Mouse (Mus musculus) midbrain, embryonic 13.5 days (tissue): ENCODE data around the gene Prpf31. TPM values are rescaled to one million over a fixed set of nuclear protein-coding genes. Genes with fewer than 3 reads are reported as not detected.

Source experiments
- ATAC-seq: fragments of 200-750 bp; cut with Nextera tagmentation; 2 replicates; pipeline ENCODE4 v1.8.0; 2017; ENCODE audit warnings: mild to moderate bottlenecking, moderate TSS enrichment, moderate library complexity
- H3K27ac ChIP-seq: fragments of 300-500 bp; sonication (generic); 2 replicates; pipeline ENCODE4 v1.5.1; 2015; ENCODE audit warnings: inconsistent platforms, mild to moderate bottlenecking, moderate library complexity
- H3K27me3 ChIP-seq: fragments of 300-500 bp; sonication (generic); 2 replicates; pipeline ENCODE4 v1.6.1; 2015; ENCODE audit warnings: mild to moderate bottlenecking, inconsistent platforms
- H3K36me3 ChIP-seq: fragments of 300-500 bp; sonication (generic); 2 replicates; pipeline ENCODE4 v1.6.1; 2015; ENCODE audit warnings: mild to moderate bottlenecking, inconsistent platforms
- H3K4me1 ChIP-seq: fragments of 300-500 bp; sonication (generic); replicated peaks from 2 replicates; pipeline ENCODE4 v1.6.1; 2015; ENCODE audit warnings: inconsistent platforms
- H3K4me2 ChIP-seq: fragments of 300-500 bp; sonication (generic); replicated peaks from 2 replicates; pipeline ENCODE4 v1.6.1; 2015; ENCODE audit warnings: moderate library complexity, mild to moderate bottlenecking, inconsistent platforms
- H3K4me3 ChIP-seq: fragments of 300-500 bp; sonication (generic); replicated peaks from 2 replicates; pipeline ENCODE4 v1.5.1; 2015; ENCODE audit warnings: mild to moderate bottlenecking, inconsistent platforms
- H3K9ac ChIP-seq: fragments of 300-500 bp; sonication (generic); replicated peaks from 2 replicates; pipeline ENCODE4 v1.6.1; 2015; ENCODE audit warnings: mild to moderate bottlenecking, inconsistent platforms
- H3K9me3 ChIP-seq: fragments of 300-500 bp; sonication (generic); 2 replicates; pipeline ENCODE4 v1.6.1; 2016; ENCODE audit warnings: mild to moderate bottlenecking, inconsistent platforms
- WGBS: fragments of 180-500 bp; shearing (Covaris S2); methylation state at CpG from one replicate; pipeline ENCODE4 v1.1.7; 2015; 5-methylcytosine and 5-hydroxymethylcytosine counted together
- polyA plus RNA-seq: library from polyadenylated mRNA; unstranded; fragments of >200 nt; fragmentation: Nextera tagmentation; extraction: Ambion mirVana; gene quantifications from 2 replicates; pipeline ENCODE4 v1.2.1, GENCODE M21; 2015

Gene Prpf31
- polyA plus RNA-seq, 1 experiment from 2014 or later = 114 TPM

DNA sequence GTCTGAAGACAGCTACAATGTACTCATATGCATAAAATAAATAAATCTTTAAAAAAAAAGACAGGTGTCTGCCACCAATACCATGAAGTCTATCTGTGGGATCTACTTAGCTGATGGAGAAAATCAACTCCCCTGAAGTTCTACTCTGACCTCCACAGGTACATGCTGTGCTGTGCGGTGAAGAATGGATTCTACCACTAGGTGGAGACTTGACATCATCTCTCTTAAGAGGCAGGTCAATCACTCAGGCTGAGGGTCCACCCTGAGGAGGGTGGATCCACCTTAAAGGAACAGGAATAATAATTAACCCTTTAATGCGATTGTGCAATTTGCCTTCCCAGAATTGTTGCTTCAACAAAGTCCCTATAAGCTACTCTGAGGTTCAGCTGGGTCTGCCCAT is 23.0 kb upstream of the Prpf31 start:
- ATAC-seq = no peak
- H3K9ac ChIP-seq = no peak overlapping the region
- no peak overlapping the region for H3K27ac ChIP-seq
- H3K4me2 ChIP-seq = no peak overlapping the region
- no peaks in the 10 kb centered on the region for H3K36me3 ChIP-seq
- no peaks in the 10 kb centered on the region for H3K27me3 ChIP-seq
- 24% methylated on average over 2 of the region's 2 CpGs for WGBS
- no peak overlapping the region for H3K4me3 ChIP-seq
- H3K9me3 ChIP-seq = no peaks in the 10 kb centered on the region
- H3K4me1 ChIP-seq = no peaks in the 10 kb centered on the region

DNA sequence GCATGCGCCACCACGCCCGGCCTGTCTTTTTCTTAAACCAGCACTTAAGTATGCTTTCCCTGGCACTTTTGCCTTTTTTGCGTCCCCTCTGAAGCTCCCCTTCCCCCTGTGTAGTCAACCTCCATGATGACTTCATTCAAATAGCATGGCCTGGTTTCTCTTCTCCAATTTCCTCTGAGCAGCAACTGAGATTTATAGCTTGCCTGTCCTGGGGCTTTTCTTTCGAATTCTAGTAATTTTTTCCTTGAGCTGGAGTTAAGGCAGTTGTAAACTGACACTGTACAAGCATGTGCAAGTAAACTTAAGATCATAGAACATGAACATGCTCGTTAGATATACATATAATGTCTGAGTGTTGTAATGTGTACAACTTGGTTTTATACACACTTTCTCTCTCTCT is 22.4 kb upstream of the Prpf31 start:
- ATAC-seq = no peak
- no peaks in the 10 kb centered on the region for H3K36me3 ChIP-seq
- no peak overlapping the region for H3K4me3 ChIP-seq
- H3K9ac ChIP-seq = no peak overlapping the region
- 85% methylated on average over 6 of the region's 6 CpGs for WGBS
- H3K4me1 ChIP-seq = no peaks in the 10 kb centered on the region
- no peak overlapping the region for H3K27ac ChIP-seq
- H3K9me3 ChIP-seq = no peaks in the 10 kb centered on the region
- H3K27me3 ChIP-seq = no peaks in the 10 kb centered on the region
- no peak overlapping the region for H3K4me2 ChIP-seq

DNA sequence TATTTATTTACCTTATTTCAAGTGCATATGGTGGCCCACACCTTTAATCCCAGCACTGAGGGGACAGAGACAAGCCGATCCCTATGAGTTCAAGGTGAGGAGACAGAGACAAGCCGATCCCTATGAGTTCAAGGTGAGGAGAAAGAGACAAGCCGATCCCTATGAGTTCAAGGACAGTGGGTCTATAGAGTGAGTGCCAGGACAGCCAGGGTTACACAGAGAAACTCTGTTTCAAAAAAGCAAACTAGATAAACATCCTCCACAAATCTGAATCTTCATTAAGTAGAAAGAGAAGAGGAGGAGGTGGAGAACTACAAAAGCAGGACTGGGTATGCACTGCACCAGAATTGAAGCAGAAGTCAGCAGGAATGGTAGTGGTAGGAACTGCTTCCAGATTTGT is 21.1 kb upstream of the Prpf31 start:
- no peak overlapping the region for H3K27ac ChIP-seq
- no peak for ATAC-seq
- H3K36me3 ChIP-seq = no peaks in the 10 kb centered on the region
- no peaks in the 10 kb centered on the region for H3K4me1 ChIP-seq
- no peaks in the 10 kb centered on the region for H3K27me3 ChIP-seq
- no peak overlapping the region for H3K4me3 ChIP-seq
- no peaks in the 10 kb centered on the region for H3K9me3 ChIP-seq
- H3K9ac ChIP-seq = no peak overlapping the region
- no peak overlapping the region for H3K4me2 ChIP-seq
- WGBS = 88% methylated on average over 3 of the region's 3 CpGs

DNA sequence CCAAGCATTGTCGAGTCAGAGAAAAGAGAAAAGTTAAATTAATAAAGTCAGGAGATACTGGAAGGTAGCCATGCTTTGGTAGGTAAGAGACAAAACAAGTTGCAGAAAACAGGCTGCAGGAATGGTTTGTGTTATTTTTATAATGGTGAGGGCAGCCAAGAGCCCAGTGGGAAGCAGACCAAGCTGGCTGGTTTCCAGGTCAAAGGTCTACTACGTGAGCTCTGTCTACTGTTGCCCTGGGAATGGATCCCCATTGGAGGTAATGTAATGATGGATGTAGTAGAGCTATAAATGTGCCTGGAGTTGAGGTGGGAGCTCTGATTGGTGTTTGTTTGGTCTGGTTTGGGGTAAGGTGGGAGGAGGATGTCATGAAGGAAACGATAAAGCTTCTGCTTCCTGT is 20.7 kb upstream of the Prpf31 start:
- H3K27ac ChIP-seq = no peak overlapping the region
- H3K27me3 ChIP-seq = no peaks in the 10 kb centered on the region
- H3K9ac ChIP-seq = no peak overlapping the region
- no peak overlapping the region for H3K4me3 ChIP-seq
- ATAC-seq = no peak
- H3K4me1 ChIP-seq = no peaks in the 10 kb centered on the region
- H3K36me3 ChIP-seq = no peaks in the 10 kb centered on the region
- H3K4me2 ChIP-seq = no peak overlapping the region
- H3K9me3 ChIP-seq = no peaks in the 10 kb centered on the region
- WGBS = 79% methylated on average over 3 of the region's 3 CpGs

DNA sequence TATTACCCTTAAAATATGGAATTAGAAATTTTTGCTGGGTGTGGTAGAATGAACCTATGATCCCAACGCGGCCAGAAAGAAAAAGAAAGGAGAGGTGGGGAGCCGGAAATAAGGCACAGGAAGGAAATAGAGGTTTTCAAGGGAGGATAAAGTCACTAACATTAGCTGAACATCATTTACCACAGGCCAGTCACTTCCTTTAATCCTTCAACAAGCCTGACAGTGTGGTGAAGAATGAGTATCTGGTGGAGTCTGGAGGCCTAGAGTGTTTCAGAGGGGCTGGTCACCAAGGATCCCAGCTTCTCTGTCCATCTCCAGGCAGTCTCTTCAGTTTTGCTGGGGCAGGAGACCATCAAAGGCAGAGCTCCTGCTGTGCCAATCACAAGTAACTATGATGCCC is 19.3 kb upstream of the Prpf31 start:
- Histone ChIP-seq H3K36me3 (no peaks in the 10 kb centered on the region), H3K27ac (no peak overlapping the region), H3K9me3 (no peaks in the 10 kb centered on the region), H3K4me1 (no peaks in the 10 kb centered on the region), H3K4me2 (no peak overlapping the region), H3K9ac (no peak overlapping the region), H3K4me3 (no peak overlapping the region), H3K27me3 (no peaks in the 10 kb centered on the region)
- WGBS = 91% methylated on average over 3 of the region's 3 CpGs
- ATAC-seq = no peak

DNA sequence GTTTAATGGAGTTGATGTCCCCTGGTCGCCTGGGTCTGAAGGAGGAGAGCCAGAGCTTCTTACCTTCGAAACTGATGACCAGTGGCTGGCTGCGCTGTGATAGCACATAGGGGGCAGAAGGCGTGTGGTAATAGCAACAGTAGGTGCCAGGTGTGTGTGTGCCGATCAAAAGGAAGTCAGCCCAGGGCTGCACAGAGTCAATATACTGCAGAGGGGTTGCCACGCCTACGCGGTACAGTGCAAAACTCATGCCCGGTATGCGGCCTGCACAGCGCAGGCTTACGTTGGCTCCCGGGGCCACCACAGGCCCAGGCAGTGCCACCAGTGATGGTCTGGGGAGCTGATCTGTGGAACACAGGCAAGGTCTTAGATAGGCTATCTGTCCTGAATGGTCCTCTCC is 18.8 kb upstream of the Prpf31 start:
- 89% methylated on average over 13 of the region's 13 CpGs for WGBS
- no peaks in the 10 kb centered on the region for H3K36me3 ChIP-seq
- H3K4me1 ChIP-seq = no peaks in the 10 kb centered on the region
- no peaks in the 10 kb centered on the region for H3K9me3 ChIP-seq
- no peaks in the 10 kb centered on the region for H3K27me3 ChIP-seq
- no peak overlapping the region for H3K27ac ChIP-seq
- no peak overlapping the region for H3K4me3 ChIP-seq
- no peak overlapping the region for H3K4me2 ChIP-seq
- no peak for ATAC-seq
- H3K9ac ChIP-seq = no peak overlapping the region

DNA sequence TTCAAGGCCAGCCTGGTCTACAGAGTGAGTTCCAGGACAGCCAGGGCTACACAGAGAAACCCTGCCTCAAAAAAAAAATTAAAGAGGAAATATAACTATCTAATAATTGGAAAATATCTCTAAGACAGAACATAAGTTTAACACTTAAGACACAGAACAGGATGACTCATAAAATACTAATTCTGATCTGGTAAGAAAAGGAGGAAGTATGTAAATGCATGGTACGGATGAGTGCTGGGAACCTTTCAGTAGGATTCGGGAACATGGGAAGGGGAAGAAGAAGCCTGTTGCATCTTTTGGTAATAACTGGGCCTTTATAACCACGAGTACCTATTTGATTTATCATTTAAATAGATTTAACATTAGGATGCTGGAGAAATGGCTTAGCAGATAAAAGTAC is 15.8 kb upstream of the Prpf31 start:
- Histone ChIP-seq H3K4me1 (peaks cover 12% of the 10 kb centered on the region), H3K27ac (no peak overlapping the region), H3K36me3 (no peaks in the 10 kb centered on the region), H3K9me3 (no peaks in the 10 kb centered on the region), H3K9ac (no peak overlapping the region), H3K27me3 (no peaks in the 10 kb centered on the region), H3K4me3 (no peak overlapping the region), H3K4me2 (no peak overlapping the region)
- no peak for ATAC-seq
- WGBS = 88% methylated on average over 3 of the region's 3 CpGs

DNA sequence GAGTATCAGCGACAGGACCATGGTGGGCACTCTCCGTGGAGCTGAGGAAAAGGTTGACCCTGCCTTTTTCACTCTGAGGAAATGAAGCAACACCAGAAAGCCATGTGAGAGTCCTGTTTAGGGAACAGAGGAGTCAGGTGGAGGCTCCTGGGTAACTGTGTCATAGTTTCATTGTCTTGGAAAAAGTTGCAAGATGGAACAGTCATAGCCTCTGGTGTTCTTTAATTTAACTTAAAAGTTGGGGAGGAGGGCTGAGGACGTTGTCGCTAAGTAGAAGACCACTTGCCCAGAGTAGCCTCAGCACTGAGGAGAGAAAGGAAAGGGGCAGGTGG is 13.8 kb upstream of the Prpf31 start, which contains the start of gene Oscar:
Gene Oscar, minus strand, starts transcription at position 101 of the 332 bp plus-strand sequence.
- Histone ChIP-seq H3K36me3 (peaks cover 19% of the 10 kb centered on the region), H3K27me3 (no peaks in the 10 kb centered on the region), H3K4me3 (peak within 1 kb of the TSS; percentile 82), H3K4me1 (peaks cover 12% of the 10 kb centered on the region), H3K9me3 (no peaks in the 10 kb centered on the region), H3K27ac (no peak within 1 kb of the TSS), H3K4me2 (peak within 1 kb of the TSS; percentile 88; the same call in 1 of the 2 replicates), H3K9ac (no peak within 1 kb of the TSS)
- 87% methylated on average over 4 of the region's 4 CpGs for WGBS
- ATAC-seq = no peak

DNA sequence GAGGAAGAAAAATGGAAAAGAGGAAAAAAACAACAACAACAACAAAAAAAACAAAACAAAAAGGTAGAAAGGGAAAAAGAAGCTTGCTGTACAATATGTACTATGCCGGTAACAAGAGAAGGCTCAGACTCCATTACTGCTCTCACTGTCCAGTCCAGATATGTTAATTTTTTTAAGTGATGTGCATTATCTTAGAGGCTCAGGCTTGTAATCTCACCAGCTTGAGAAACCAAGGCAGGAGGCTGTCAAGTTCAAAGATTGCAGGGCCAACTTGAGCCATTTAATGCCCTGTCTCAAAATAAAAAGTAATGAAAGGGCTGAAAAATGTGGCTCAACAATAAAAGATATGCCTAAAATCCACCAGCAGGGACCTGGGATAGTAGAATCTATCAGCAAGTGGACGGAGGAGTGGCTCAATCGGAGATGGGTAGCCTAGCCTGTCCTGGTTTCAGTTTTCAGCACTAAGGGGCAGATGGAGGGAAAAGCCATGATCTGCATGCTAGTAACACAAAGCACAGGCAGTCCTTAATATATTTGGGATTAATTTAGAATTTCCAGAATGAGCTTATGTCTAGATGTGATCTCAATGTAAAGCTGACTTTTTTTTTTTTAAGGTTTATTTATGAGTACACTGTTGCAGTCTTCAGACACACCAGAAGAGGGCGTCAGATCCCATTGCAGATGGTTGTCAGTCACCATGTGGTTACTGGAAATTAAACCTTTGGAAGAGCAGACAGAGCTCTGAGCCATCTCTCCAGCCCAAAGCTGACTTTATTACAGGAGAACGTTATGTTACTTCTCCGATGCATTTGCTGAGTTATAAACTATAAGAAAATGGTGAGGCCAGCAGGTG is 13.2 kb upstream of the Prpf31 start:
- peaks cover 24% of the 10 kb centered on the region for H3K36me3 ChIP-seq
- no peaks in the 10 kb centered on the region for H3K27me3 ChIP-seq
- peak overlapping the region; percentile 82 for H3K4me3 ChIP-seq
- 40% methylated on average over 6 of the region's 6 CpGs for WGBS
- H3K9me3 ChIP-seq = no peaks in the 10 kb centered on the region
- H3K4me1 ChIP-seq = peaks cover 12% of the 10 kb centered on the region
- H3K27ac ChIP-seq = no peak overlapping the region
- H3K9ac ChIP-seq = no peak overlapping the region
- ATAC-seq = peak; percentile 62
- H3K4me2 ChIP-seq = peak overlapping the region; percentile 88; the same call in 1 of the 2 replicates

DNA sequence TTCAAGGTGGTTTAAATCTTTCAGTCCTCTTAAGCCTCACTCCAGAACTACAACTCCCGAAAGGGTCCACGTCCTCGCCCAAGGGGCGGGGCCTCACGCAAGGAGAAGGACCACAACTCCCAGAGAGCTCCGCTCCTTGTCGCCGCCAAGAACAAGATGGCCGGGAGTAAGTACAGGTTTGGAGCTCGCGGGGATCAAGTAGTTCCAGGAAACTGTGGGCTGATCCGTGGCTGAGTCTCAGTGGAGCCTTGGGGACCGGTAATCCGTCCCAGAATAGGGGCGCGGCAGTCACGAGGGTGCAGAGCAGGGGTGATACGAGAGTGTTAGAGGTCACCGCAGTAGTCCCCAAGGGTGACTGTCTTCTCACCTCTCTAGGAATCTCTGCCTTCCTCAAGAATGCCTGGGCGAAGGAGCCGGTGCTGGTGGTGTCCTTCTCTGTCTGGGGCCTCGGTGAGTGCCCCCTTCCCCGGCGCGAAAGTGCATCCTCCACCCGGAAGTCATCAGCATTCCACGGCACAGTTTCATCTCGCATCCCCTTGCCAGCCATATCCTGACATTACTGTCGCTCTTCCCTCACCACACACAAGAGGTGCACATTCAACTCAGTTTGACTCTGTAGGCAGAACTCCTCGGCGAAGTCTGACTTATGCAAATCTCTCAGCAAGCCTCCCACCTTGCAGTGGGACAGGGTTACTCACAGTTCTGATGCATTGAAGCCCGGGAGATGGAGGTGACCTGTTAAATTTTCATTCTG is 12.4 kb upstream of the Prpf31 start, which contains the start of gene Ndufa3:
Gene Ndufa3, plus strand, starts transcription at position 132 of the 754 bp plus-strand sequence.
- ATAC-seq = peak; percentile 98
- Histone ChIP-seq H3K27ac (peak within 1 kb of the TSS; percentile 59), H3K4me3 (peak within 1 kb of the TSS; percentile 82), H3K9me3 (no peaks in the 10 kb centered on the region), H3K4me2 (peak within 1 kb of the TSS; percentile 88), H3K4me1 (peaks cover 12% of the 10 kb centered on the region), H3K36me3 (peaks cover 30% of the 10 kb centered on the region), H3K9ac (peak within 1 kb of the TSS; percentile 88), H3K27me3 (no peaks in the 10 kb centered on the region)
- under 1% methylated on average over 32 of the region's 32 CpGs for WGBS

DNA sequence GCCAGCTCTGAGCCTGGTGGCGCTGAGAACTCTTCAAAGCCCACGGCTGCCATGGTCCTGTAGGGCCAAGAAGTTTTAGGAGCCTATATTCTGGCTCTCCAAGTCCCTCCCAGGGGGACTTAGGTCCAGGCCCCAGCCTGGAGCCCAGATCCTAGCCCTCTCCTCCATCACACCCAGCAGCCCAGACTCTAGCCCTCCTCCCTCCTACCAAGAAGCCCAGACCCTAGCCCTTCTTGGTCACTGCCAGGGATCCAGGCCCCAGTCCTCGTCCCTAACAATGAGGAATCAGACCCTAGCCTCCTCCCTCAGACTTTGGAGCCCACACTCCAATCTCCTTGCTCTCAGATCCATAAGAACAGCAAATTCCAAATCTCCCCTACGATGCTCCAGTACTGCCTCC is 755 bp upstream of the Prpf31 start:
- peak overlapping the region; percentile 79 for H3K4me3 ChIP-seq
- peak overlapping the region; percentile 70; the same call in 1 of the 2 replicates for H3K27ac ChIP-seq
- peak overlapping the region; percentile 90 for H3K9ac ChIP-seq
- peaks cover 27% of the 10 kb centered on the region for H3K4me1 ChIP-seq
- WGBS = 41% methylated on average over 4 of the region's 4 CpGs
- ATAC-seq = peak; percentile 81
- H3K27me3 ChIP-seq = no peaks in the 10 kb centered on the region
- peak overlapping the region; percentile 99 for H3K4me2 ChIP-seq
- H3K36me3 ChIP-seq = peaks cover 44% of the 10 kb centered on the region
- H3K9me3 ChIP-seq = no peaks in the 10 kb centered on the region

DNA sequence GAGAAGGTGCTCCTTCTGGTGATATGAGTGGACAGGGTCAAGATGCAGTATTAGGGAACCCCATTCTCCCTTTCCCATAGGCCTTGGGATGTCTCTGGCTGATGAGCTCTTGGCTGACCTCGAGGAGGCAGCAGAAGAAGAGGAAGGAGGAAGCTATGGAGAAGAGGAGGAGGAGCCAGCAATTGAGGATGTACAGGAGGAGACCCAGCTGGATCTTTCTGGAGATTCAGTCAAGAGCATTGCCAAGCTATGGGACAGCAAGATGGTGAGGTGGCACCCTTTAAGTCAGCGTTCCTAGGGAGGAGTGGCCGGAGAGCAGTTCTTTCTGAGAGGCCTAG is 662 bp downstream of the Prpf31 start:
- Histone ChIP-seq H3K4me3 (peak overlapping the region; percentile 79), H3K4me2 (peak overlapping the region; percentile 99), H3K27me3 (no peaks in the 10 kb centered on the region), H3K36me3 (peaks cover 44% of the 10 kb centered on the region), H3K9ac (peak overlapping the region; percentile 82), H3K4me1 (peaks cover 27% of the 10 kb centered on the region), H3K27ac (no peak overlapping the region), H3K9me3 (no peaks in the 10 kb centered on the region)
- peak; percentile 10 for ATAC-seq
- 74% methylated on average over 3 of the region's 3 CpGs for WGBS
